Mouse (Mus musculus): ENCODE measurements around the gene Wbp1.

Wbp1 gene

DNA sequence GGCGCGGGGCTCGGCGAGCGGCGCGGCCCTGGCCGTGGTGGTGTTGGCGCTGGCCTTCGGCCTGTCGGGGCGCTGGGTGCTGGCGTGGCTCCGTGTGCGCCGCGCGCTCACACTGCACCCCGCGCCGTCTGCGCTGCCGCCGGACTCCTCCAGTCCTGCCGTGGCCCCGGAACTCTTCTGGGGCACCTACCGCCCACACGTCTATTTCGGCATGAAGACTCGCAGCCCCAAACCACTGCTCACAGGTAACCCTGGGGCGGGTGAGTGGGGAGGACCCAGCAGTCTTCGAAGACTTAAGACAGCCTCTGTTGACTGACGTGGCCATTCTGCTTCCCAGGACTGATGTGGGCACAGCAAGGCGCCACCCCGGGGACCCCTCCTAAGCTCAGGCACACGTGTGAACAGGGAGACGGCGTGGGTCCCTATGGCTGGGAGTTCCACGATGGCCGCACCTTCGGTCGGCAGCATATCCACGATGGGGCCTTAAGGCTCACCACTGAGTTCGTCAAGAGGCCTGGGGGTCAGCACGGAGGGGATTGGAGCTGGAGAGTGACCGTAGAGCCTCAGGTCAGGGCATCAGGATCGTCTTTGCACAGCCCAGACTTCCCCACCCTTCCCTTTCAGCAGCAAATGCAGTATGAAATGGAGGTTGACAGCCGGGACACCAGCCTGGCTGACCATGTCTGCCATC, 5.5 kb downstream of the Wbp1 start:
- DNase-seq = no peak

GRCm38 (mm10) chr6:83115011-83115671, 6.2 kb downstream of the Wbp1 start, which contains the start of gene Mogs:
Gene Mogs (plus strand): TSS chr6:83115496.
- peak; percentile 94 to 95 for DNase-seq

DNA sequence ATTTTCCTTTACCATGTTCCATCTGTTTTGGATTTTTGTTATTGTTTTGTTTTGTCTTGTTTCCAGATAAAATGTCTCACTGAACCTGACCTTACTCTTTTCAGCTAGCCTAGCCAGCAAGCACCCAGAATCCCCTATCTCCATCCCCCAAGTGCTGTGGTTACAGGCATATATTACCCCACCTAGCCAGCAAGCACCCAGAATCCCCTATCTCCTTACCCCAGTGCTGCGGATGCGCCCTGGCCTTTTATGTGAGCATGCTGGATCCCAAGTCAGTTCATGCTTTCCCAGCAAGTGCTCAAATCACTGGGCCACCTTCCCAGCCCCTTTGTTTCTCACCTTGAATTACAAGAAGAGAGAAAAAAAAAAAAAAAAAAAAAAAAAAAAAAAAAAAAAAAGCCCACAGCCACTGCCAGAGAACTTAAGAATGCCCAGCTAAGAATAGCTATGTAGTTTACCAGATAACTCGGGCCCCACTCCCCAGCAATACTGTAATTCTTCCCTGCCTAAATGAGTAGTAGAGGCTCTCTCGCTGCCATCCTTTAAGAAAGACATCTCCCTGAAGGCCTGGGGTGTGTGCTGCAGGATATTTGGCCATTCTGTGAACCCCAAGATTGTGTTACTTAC, 9.7 kb downstream of the Wbp1 start:
- DNase-seq = no peak

DNA sequence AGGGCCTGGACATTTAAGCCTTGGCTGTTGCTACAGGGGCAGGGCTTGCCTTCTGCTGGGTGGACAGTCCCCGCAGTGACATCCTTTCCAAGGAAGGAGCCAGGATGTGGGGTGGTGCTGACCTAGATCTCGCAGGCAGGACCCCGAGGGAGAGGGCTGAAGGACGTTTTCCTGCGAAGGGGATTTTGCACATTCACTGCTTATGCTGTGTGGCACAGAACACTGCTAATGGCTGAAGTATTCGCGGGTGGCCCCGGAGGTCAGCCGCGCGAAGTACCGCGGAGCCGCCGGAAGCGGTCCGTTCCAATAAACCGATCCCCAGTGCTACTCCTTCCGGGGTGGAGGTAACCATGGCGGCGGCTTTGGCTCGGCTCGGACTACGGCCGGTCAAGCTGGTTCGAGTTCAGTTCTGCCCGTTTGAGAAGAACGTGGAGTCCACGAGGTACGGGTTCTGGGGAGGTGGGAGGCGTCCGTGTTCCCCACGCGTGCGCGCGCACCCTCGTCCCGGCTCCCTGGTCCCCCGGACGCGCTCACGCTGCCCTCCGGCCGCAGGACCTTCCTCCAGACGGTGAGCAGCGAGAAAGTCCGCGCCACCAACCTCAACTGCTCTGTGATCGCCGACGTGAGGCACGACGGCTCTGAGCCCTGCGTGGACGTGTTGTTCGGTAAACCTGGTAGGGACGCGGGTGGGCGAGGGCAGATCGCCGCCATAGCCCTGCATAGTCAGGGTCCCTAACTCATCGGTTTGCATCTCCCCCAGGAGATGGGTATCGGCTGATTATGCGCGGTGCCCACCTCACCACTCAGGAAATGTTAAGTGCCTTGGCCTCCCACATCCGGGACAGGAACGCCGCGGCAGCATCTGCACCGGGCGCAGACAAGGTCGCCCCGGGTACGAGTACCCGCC, 12.3 kb downstream of the Wbp1 start, which contains the start of gene Mrpl53:
TSS of gene Mrpl53 (plus strand) at position 279 of the 907 bp plus-strand sequence.
- peak; percentile 80 to 87 for DNase-seq

- peak; percentile 68 to 74 for DNase-seq
These were observed 13.6 kb downstream of the Wbp1 start for GRCm38 (mm10) chr6:83107566-83108400.

DNA sequence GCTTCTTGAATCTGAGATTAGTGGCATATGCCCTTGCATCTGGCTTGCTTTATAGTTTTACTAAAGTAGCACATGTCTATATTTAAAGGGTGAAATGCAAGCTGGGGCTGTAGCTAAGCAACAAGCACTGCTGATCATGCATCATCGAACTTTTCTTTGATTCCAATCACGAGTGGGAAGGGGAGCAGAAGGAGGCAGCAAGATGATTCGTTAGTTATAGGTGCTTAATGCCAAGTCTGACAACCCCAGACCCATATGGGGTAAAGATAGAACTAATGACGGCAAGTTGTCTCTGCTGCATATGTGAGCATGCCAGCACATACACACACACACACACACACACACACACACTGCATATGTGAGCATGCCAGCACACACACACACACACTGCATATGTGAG, 17.2 kb downstream of the Wbp1 start:
- no peak for DNase-seq

GRCm38 (mm10) chr6:83103130-83103650, 18.2 kb downstream of the Wbp1 start:
- no peak for DNase-seq

- DNase-seq = peak; percentile 52 to 72
These were observed 19.4 kb downstream of the Wbp1 start for GRCm38 (mm10) chr6:83101688-83102556.

DNA sequence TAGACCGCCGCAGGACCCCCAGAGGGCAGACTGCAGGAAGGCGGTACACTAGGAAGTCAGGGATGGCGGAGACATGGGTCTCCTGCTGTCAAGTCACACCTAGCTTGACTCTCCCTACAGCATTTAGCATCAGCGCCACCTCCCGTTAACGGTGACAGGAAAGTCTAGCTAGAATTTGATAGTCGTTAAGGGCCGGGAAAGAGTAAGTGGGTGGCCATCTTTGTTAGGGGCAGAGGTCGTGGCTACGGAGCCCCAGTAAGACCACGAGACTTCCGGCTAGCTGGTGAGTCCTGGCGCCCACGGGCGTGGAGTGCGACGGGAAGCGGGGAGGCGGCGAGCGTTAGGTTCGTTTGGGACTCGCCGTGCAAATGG, 20.1 kb downstream of the Wbp1 start, which contains the start of the genes Ccdc142 and Gm42688:
TSS of gene Ccdc142 (plus strand) at position 286 of the 372 bp plus-strand sequence.
TSS of gene Gm42688 (plus strand) at position 302 of the 372 bp plus-strand sequence.
- DNase-seq = peak; percentile 91 to 94

GRCm38 (mm10) chr6:83098411-83098810, 22.9 kb downstream of the Wbp1 start:
- no peak for DNase-seq

GRCm38 (mm10) chr6:83095968-83096367, 25.4 kb downstream of the Wbp1 start:
- DNase-seq = no peak

DNA sequence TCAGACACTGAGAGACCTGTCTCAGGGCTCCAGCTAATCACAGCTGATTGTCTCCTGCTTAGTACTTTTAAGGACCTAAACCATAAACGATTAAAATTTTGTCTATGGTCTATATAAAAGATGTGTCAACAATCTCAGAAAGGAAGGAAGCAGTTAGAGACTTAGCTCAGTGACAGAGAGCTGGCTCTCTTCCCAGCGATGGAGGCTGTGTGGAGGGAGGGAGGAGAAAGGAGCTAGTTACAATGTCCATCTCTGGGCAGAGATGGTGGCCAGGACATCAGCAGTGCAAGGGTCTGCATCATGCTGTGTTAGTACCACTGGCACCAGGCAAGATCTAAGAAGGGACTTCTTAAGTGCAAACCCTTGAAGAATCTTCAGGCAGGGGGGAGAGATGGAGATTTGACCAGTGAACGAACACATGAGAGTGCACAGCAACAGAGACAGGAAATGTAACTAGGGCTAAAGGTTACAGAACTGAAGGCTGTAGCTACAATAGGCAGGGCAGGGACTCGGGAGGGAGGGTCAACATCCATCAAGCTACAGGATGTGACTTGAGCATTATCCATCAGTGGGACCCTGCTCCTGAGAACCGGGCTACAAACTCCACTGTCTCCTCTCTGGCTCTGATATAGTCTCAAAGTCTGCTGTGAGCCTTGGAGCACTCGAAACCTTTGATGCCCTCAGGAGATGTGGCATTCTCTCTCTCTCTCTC, 28.8 kb downstream of the Wbp1 start:
- DNase-seq = no peak

- no peak for DNase-seq
These were observed 33.5 kb downstream of the Wbp1 start for GRCm38 (mm10) chr6:83087926-83088260.

GRCm38 (mm10) chr6:83087205-83087925, 34.0 kb downstream of the Wbp1 start:
- DNase-seq = no peak

DNA sequence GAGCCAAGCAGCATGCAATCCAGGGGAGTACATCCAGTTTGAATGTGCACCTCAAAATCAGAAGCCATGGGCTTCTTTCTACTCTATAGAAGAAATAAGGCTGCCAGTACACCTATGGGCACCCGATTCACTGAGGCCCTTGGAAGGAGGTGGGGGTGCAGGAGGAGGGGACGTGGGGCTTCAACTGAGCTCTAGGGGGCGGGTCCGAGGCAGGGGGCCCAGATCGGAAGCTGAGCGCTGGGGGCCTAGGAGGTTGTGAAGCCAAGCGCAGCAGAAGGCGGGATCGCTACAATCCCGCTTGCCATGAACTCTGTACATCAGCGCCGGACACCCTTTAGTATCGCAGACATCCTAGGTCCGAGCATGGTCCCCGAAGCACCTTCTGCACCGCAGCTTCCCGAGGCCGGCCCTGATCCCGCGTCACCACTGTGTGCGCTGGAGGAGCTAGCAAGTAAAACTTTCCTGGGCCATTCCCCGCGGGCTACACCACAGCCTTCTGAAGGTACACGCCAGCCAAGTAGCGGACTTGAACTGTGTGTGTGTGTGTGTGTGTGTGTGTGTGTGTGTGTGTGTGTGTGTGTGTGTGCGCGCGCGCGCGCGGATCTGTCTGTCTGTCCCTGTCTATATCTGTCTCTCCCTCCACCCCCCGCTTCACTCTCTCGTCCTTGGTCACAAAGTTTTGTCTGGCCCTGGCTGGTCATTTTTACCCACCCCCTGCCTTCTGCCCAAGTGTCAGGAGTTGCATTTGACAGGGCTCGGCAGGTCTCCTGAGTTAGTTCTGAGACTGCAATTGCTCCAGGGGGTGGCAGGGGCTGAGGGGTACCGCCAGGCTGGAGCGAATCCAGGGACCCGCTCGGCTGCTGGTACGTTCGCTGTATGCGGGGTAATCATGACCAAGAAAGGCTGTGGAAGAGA, 35.0 kb downstream of the Wbp1 start, which contains the start of gene Lbx2:
TSS of gene Lbx2 (plus strand) at position 247 of the 915 bp plus-strand sequence.
- DNase-seq = no peak

GRCm38 (mm10) chr6:83084477-83084876, 36.9 kb downstream of the Wbp1 start:
- DNase-seq = no peak

- no peak for DNase-seq
These were observed 37.9 kb downstream of the Wbp1 start for GRCm38 (mm10) chr6:83083497-83083896.

DNA sequence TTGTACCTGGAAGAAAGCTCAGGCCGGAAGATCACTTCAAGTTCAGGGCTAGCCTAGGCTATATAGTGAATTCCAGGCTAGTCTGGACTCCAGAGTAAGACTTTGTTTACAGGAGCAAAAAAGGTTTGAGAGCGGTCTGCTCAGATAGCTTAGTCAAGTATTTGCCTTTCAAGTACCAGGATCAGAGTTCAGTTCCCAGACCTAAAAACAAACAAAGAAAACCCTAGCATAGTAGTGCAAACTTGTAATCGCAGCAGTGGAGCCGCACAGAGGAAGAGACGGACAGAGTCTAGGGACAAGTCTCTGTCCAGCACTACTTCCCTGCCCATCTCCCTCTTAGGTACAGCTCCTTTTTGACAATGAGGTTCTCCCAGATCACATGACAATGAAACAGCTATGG, 41.1 kb downstream of the Wbp1 start:
- DNase-seq = no peak
